Mouse (Mus musculus) lung, adult 18-20 months (tissue): Measurements from ENCODE around the gene Stat5b.

Experiments
- DNase-seq, 2 experiments: peaks; one replicate each; pipeline ENCODE4 v3.0.0; 2022; ENCODE audit warnings: mixed read lengths in 2 of 2

Gene Stat5b

DNA sequence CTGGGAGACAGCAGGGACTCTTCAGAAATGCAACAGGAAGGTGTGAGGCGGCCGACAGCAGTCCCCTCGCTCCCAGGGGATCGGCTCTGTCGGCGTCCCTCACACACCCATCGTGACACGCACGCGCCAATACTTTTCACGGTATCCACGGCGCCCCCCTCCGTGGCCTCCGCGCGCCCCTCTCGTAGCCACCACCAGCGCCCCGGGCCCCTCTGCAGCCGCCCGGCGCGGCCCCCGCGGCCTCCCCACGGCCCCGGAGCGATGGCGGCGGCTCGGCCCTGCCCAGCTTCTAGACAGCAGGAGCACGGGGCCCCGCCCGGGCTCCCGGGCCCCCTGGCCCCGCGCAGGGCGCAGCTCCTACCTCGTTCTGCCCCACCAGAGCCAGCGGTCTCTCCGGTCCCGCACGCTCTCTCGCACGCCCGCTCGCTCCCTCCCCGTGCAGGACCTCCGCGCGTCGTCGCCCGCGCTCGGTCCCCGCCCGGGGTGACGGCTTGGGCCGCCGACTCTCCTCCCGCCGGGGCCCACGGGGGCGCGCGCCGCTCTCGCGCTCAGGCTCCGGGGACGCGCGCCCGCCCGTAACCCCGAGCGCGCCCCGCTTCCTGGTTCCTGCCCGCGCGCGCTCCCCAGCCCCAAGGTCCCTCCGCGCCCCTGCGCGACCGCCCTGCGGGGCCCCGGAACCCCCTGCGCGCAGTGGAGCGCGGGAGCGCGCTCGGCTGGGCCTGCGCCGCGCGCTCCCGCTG lies at the start of gene Stat5b:
Gene Stat5b (minus strand): TSS at position 687 of the 740 bp plus-strand sequence.
- peak; percentile 76 to 77 for DNase-seq

DNA sequence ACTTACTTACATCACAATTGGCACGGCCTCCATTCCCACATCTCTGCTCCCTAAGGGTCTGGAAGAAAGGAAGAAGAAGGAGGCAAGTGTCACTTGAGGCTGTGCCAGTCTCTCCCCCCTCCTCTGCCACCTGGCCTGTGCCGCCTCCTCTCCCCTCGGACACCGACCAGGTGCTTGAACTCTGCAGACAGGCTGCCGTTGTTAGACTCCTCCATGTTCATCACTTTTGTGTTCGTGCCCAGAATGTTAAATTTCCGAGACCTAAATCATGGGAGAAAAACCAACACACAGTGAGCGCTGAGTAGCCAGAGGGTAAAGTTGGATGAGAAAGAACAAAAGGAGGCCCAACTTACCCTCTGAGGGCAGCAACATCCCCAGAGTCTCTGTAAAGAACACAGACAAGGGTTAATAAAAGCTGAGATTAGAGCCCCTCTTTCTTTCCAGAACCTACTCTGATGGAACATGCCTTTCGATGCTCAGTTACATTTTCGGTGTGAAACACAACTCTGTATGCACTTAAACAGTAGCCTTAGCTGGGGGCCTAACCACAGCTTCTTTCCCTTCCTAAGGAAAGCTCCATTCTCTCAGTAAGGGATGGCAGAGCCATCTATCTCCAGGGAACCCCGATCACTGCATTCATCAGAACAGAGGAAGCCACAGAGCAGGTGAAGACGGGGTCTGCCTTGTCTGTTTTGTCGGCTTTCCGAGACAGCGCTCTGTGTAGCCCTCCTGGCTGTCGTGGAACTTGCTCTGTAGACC lies 48.1 kb upstream of the Stat5b start:
- DNase-seq, result no peak

DNA sequence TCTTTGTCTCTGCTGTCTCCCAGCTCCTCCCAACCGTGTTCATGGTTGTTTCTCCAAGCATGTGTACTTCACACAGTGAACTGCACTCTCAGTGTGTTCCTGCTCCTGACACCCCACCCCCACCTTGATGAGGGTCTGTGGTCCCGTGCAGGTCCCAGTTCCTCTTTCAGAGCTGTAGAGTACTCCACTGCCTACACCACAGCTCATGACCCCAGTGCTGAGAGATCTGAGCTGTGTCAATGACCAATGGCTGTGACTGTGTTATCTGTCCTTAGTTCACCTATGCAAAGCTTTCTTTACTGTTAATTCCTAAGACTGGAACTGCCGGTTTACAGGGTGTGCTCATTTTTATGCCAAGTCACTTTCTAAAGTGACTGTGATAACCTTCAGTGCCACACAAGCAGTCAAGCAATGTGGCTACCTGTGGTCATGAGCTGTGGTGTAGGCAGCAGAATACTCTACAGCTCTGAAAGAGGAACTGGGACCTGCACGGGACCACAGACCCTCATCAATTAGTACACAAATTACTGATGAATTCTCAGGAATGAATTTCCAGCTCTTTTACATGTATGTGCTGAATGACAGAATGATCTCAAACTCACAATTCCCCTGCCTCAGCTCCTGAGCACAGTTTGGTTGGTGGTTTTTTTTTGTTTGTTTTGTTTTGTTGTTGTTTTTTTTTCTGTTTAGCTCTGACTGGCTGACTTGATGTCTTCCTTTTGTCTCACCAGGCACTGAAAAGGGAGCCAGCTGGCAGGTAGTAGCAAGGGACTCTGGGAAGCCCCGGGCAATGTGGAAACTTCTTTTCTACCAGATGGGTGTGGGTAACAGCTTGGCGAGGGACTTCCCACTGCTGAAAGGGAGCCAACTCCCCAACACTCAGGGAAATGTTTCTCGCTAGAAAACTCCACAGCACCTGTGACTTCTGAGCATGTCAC lies 47.0 kb upstream of the Stat5b start:
- DNase-seq, result peak; percentile 51 to 63

DNA sequence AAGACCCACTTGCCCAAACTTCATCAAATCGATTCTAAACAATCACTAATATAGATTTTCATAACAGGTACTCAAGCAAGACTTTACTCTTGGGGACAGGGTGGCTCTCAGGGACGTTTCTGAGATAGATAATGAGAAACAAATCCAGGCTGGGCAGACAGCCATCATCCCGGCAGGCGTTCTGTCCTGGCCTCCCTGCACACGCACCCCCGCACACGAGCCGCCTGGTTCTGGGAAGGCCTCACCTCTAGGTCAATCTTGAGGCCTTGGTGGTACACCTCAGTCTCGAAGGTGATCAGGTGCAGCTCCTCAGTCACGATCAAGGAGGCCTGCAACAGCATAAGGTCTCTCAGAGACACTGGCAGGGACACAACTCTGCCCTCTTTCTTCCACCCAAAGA lies 45.6 kb upstream of the Stat5b start:
- DNase-seq, result no peak

DNA sequence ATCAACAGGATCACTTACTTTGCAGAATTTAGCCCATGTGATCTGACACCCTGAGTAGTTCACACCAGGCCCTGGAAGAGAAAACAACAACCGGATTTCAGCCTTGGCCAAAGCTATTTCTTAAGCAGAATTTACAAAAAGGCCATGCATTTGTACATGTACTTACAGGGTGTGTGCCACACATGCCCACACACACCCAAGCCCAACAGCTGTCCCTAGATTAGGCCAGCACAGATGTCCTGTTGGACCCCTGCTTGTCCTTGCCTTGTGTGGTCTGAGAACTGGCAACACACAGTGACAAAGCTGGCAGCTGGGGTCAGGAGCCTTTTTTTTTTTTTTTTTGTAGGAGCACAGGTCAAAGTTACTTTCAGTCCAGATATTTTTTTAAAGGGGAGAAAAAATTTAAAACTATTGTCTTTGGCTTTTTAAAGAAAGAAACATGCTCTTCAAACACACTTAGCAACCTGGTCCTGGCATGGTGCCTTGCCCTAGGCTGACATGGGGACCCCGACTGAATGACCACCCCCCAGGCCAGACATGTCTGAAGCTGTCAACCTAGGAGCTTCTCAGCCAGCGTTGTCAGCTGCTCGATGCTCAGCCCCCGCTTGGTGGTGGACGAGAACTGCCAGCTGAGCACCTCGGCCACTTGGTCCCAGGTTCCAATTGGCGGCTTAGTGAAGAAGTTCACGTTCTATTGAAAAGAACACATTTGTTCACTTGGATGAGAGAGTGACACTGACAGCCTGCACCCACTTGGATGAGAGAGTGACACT lies 43.8 kb upstream of the Stat5b start:
- no peak for DNase-seq

DNA sequence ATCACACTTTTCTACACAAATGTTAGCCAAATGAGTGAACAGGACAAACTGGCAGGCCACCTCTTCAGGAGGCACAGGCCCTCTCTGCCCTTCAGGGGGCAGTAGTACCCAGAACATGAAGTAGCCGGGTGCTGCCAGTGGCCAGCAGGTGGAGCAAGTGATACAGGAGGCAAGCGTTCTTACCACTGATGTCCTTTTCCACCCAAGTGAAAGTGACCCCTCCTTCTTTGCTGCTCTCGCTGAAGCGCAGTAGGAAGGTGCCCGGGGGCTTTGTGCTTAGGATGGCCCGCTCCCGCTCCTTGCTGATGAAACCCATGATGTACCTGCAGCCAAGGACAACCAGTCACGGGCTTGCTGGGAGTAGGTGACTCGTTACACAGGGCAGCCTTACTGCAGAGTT lies 43.0 kb upstream of the Stat5b start:
- DNase-seq, result peak; percentile 89 to 93

DNA sequence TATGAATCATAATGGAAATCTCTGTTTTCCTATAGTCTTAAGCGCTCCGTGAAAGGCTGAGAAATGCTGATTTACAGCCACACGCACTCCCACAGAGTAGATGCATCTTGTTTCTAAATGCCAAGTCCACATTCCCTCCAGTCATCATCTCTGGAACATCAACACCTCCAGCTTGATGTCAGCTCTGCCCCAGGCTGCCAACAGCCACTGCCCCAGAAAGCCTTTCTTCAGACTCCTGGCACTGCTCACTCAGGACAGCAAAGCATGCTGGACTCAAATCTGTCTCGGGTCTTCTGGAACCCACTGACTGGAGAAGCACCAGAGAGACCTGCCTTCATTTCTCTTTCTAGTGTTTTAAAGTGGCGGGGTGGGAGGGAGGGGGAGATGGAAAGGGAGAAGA lies 41.9 kb upstream of the Stat5b start:
- no peak for DNase-seq

DNA sequence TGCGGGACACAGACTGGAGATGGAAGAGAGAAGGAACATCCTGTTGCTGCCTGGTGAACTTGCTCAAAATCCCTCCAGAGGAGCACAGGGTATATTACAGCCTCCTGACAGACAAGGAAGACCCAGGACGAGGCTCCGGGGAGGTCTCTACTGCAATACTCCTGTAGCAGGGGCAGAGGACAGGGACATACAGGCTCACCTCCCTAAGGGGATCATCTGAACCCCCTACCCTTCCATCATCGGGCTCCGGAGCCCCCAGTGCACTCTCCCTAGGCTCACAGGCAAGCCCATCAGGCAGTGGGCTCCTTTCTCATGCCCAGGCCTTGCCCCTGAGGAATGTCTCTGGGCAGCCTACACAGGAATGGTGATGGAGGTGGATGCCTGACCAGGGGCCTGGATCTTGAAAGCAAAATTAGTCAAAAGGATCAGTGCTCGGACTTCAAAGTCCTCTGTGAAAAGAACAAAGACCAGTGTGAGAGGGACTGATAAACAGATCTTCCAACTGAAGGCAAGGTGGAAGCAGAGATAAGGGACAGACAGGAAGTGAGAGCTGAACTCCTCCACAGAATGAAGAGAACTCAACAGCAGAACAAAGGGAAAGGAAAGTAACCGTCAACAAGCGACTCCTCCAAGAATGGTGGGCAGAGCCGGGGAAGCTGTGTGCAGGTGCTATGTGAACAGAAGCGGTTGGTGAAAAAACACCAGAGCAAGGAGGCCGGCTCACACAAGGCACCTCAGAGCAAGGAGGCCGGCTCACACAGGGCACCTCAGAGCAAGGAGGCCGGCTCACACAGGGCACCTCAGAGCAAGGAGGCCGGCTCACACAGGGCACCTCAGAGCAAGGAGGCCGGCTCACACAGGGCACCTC lies 41.0 kb upstream of the Stat5b start:
- DNase-seq, result no peak

DNA sequence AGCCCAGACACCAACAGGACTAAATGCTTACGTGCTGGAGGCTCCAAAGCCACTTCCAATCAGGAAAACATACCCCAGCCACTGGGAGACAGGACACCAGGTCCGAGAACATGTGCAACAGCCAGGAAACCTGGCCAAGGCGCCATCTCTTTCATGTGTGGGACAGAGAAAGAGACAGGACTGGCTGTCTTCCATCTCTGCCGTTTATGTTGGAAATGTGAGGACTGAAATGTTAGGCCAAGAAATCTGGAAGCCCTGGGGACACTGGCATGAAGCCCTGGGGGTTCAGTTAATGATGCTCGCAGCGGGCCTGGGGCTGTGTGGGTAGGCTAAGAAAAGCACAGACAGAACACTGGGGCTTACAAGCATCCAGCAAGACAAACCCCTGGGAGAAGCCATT lies 40.0 kb upstream of the Stat5b start:
- DNase-seq, result no peak

DNA sequence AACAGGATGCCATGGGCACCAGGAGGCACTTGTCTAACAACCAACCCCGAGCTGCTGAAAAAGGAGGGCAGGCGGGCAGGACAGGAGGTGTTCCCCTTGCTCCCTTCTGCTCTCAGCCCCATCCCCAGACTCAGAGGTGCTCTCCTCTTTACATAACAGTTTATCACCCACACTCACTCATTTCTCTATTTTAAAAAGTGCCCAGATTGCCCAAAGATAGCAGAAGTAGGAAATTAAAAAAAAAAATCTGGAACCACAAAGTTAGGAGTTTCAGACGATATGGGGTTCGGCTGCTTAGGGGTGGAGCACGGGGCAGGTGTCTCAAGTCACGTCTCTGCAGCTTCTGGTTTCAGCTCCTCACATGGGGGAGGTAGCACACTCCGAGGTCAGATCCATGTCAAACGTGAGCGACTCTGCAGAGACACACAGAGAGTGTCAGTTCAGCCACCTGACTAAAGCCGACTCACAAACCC lies 37.9 kb upstream of the Stat5b start:
- DNase-seq, result no peak

DNA sequence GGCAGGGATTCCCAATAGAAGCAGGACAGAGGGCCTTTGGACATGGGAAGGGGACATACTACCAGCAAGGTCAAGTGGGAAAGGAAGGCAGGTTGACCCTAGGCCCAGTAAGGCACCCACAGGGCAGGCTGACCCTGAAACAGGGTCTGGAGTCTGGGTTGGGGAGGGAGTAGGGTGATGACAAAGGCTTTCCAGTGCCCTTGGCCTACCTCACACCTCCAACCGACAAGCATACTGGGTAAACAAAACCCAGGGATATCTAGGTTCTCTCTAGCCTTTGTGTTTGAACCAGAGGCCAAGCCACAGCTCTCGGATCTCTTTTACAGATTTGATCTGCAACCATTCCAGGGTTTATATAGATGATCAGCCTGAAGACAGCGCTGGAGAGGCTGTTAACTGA lies 37.2 kb upstream of the Stat5b start:
- DNase-seq, result no peak

DNA sequence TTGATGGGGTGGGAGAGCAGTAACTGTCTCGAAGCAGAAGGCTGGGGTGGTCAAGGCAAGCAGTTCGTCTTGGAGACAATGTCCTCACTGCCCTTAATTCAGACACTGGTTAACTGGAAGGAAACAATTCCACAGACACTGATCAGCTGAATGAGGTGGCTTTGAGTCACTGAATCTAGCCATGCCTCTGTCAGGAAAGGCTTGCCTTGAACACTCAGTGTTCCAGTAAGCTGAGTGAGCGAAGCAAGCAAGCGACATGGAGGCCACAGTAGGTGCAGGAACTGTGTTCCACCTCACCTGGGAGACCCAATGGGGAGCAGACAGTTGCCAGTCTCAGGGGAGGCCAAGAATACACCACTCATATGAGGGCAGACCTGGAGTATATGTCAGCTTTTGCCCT lies 36.7 kb upstream of the Stat5b start:
- no peak for DNase-seq

DNA sequence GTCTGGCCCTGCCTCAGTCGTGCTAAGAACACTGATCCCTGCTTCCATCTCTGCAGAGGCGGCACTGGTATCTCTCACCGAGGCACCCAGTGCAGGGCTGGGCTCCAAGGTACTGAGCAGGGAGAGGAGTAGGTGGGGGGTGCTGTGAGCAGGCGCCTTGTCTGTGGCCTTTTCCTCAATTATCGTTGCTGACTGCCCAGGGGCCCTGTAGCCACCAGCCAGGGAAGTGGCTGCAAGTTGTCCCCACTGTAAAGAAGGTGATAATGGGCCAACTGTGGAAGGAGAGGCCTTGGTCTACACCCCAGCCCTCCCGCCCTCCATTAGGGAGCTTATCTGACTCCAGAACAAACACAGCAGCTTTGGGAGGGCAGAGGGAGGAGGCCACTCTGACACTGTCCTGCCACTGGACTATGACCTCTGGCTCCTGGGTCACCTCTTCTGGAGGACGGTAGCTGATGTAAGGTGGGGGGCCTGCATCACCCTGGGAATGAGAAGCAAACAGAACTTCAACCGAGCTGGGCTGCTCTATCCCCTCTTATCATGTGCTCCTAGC lies 35.7 kb upstream of the Stat5b start:
- DNase-seq, result no peak

DNA sequence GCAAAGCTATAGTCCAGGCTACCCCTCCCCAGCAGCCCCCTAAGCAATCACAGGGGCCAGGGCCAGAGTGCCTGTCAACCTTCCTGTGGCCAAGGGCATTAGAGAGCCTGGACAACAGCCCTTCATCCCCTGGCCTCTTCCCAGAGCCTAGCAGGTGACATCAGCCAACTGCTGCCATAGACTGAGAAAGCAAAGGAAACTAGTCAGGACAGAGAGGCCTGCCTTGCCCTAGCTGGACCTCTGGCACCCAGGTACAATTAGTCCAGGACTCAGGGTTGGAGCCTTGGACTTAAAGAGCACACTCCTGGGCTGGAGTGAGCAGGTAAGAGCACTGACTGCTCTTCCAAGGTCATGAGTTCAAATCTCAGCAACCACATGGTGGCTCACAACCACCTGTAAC lies 34.9 kb upstream of the Stat5b start:
- no peak for DNase-seq

DNA sequence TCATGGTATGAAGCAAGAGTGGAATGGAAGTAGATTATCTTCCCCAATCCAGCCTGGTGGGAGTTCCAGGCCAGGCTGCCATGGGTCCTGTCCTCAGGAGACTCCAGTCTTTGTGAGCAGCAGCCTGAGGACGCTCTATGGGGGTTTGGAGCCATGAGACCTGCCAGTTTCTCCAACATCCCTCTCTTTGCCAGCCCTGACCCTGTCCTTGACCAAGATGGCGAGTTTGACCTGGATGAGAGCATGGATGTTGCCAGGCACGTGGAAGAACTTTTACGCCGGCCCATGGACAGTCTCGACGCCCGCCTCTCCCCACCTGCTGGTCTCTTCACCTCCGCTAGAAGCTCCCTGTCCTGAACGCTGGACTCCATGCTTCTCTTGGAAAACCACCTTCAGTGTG lies 33.1 kb upstream of the Stat5b start:
- DNase-seq, result no peak

DNA sequence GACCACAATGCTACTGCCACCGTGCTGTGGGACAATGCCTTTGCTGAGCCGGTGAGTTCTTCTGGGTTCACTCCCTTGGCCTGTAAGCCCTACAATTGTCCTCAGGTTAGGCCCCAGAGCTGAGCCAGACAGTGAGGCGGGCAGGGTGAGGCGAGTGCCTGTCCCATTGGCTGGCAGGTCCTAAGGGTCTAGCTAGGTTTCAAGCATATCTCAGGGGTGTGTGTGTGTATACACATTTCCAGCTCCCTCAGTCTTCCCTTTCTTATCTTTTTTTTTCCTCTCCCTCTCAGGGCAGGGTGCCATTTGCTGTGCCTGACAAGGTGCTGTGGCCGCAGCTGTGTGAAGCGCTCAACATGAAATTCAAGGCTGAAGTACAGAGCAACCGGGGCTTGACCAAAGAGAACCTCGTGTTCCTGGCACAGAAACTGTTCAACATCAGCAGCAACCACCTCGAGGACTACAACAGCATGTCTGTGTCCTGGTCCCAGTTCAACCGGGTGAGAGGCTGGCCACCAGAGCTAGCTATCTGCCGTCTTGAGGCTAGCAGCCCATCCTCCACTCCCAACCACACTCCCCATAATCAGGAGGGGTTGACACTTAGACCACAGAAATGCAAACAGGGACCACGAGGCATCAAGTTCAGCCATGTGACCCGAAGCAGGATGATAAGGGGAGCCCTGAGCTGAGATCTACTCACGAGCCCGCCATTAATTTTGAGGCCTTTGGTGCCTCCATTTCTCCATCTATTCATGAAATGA lies 29.0 kb upstream of the Stat5b start:
- DNase-seq, result no peak

DNA sequence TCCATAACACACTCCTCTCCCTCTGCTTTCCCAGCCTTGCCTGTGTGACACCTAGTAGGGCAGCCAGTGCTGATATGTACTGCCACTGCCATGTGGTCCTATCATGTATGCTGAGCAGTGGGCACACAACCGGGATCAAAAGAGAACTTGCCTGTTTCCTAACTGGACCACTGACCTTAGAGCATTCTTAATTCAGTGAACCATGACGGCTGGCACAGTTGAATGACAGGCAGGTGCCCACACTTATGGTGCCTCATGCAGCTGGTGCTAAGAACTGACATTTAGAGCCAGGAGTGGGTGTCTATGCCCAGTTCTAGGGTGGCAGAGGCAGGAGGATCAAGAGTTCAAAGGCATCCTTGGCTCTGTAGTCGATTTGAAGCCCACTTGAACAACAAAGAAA lies 25.2 kb upstream of the Stat5b start:
- DNase-seq, result no peak

DNA sequence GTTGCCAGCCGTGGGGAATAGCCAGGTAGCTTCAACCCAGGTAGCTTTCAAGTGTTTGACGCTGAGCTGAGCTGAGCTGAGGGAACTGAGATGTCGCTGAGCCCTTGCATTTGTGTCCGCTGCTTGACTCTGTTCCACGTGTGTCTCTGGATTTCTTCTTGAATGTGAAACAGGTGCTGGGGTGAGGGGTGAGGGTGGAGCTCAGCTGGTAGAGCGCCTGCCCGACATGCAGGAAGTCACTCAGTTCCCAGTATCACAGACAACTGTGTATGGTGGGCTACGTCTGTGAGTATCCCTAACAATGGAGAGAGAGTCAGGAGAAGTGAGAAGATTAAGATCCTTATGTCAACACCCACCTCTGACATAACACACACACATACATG lies 20.4 kb upstream of the Stat5b start:
- no peak for DNase-seq

DNA sequence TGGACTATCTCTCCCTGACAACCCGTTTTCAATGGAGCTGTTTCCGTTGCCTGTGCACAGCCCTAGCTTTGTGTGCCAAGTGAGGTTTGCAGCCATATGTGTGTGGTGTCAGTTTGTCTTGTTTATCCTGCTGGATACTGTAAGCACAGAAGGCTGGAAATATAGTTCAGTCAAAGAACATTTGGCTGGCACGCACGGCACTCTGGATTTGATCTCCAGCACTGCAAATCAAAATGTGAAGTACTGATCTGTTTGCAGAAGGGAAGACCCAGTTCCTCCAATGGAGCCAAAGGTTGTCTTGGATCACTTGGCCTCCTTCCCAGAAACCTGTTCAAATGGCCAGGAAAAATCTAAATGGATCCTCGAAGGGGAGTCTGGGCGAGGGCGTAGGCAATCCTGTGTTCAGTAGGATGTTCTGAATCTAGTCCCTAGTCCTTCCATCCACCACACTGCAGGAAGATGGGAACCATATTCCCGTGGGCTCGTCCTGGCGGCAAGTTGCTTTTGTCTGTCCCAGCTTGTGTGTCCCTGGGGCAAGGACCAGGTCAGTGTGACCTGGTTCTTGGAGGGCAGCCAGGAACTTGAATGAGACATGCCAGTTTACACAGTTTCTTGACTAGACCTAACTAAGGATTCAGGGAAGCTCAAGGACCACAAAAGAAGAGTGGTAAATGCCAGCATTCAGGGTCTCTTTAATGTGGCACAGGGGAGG lies 19.9 kb upstream of the Stat5b start:
- peak in 1 of 2 experiments; percentile 51 for DNase-seq

DNA sequence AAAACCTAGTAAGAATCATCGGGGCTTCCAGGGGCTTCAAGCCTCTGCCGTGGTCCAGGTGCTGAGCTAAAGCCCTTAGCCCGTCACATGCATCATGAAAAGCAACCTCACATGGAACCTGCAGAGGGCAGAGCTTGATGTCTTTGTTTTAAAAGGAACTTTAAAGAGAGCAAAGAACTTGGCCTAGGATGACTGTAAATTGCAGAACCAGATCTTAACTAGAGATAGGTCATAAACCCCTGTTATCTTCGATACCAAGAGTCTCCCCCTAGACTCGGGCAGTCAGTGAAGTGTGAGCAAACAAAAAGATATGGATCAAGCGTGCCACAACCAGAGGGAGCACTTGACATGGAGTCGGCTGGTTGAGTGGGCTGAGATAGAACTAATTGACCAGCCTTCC lies 15.1 kb upstream of the Stat5b start:
- no peak for DNase-seq
